Mouse (Mus musculus) spleen, adult 12 weeks (tissue): ENCODE data around the gene 4930467E23Rik.
"Not testable (repeated sequence)": the region's sequence is repeated elsewhere in the genome, so short reads cannot be mapped to it uniquely, and the experiment has no call there.

Source experiments
- DNase-seq: peaks from one replicate; pipeline ENCODE4 v3.0.0; 2022; ENCODE audit warnings: low spot score

Gene 4930467E23Rik

GRCm38 (mm10) chr8:19781328-19782114, 52.1 kb downstream of the 4930467E23Rik start:
- not testable (repeated sequence) for DNase-seq

GRCm38 (mm10) chr8:19782736-19783135, 53.4 kb downstream of the 4930467E23Rik start:
- not testable (repeated sequence) for DNase-seq

GRCm38 (mm10) chr8:19783860-19784259, 54.5 kb downstream of the 4930467E23Rik start:
- not testable (repeated sequence) for DNase-seq

GRCm38 (mm10) chr8:19784554-19785364, 55.4 kb downstream of the 4930467E23Rik start:
- DNase-seq, result peak; percentile 96

GRCm38 (mm10) chr8:19792696-19793095, 63.3 kb downstream of the 4930467E23Rik start:
- not testable (repeated sequence) for DNase-seq
